Mouse (Mus musculus): ENCODE results near the gene B130006D01Rik.

Gene B130006D01Rik

DNA sequence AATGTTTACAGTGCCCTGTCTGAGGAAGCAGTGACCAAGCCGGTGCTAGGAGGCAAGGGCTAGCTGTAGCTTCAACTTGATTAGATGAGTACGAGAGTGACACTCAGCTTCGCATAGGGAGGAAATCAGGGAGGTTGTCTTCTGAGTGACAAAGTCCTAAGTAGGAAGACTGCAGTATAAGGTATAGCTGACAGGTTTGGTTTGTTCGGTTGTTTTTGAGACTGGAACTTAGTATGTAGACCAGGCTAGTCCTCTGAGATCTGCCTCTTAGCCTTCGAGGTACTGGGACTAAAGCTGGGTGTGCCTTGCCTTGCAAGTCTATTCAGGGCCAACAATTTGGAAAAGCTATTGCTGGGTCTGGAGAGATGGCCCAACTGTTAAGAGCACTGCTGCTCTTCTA is at the start of gene B130006D01Rik:
Gene B130006D01Rik (plus strand): TSS at position 301 of the 400 bp plus-strand sequence.
- no peak for DNase-seq (ENCODE audit: low read depth in 1 of 2, low spot score in 2 of 2)

DNA sequence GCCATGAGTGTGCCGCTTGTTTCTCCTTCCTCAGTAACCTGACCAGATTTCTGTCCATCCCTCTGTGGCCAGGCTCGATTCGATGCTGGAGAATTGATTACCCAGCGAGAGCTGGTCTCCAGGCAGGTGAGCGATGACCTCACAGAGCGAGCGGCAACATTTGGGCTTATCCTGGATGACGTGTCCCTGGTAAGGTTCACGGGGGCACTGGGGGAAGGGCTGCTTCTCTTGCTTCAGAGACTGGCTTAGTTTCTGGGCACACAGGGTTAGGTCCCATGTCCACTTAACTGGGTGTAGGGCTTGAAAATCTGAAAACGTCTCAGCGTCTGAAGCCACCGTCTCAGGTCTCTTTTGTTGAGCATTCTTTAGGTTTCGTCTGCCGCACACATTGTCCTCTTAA is 47.9 kb upstream of the B130006D01Rik start:
- no peak for DNase-seq (ENCODE audit: low read depth in 1 of 2, low spot score in 2 of 2)

DNA sequence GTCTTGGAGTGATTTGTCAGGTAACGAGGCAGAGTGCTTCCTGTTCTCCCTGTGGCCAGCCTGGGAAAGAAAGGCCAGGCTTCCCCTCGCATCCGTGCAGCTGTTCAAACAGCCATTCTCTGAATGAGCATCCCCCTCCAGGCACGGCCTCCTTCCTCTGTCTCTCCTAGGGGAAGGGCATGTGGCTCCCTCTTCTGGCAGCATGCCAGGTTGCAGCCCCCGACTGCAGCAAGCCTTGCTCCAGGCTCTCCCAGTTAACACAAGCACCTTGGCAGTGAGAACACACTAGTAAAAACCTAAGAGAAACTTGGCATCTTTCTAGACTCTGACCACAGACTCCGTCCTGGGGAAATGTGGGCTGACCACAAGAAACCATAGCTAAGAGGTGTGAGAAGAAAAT is 47.1 kb upstream of the B130006D01Rik start:
- peak; percentile 18 to 37 for DNase-seq (ENCODE audit: low read depth in 1 of 2, low spot score in 2 of 2)

DNA sequence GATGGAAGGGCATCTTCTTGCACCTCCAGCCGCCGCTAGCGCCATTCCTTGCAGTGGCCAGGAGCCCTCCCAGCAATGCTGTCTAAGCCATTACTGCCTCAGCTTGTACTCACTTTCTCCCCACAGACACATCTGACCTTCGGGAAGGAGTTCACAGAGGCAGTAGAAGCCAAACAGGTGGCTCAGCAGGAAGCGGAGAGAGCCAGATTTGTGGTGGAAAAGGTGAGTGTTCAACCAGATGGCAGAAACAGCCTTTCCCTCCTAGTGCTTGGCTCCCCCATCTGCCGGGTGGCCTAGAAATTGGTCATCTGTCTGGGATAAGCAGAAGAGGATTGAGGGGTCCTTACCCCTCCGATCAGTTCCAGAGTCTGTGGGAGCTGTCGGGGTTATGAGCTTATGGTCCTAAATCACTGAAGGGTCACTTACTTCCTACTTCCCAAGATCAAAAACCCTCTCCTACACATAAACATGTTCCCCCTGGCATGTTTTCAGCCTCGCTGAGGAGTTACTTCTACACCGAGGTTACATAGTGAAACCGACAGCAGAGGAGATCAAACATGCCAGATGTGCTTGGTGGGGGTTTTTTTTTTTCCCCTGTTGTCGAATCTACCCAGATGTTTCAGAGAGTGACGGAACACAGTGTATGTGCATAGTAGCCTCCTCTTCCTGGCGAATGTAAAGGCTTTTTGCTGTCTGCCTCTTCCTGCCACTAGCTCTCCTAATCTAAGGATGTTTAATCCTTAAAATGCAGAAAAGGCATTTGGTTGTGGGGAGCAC is 45.3 kb upstream of the B130006D01Rik start:
- DNase-seq (ENCODE audit: low read depth in 1 of 2, low spot score in 2 of 2), result no peak

DNA sequence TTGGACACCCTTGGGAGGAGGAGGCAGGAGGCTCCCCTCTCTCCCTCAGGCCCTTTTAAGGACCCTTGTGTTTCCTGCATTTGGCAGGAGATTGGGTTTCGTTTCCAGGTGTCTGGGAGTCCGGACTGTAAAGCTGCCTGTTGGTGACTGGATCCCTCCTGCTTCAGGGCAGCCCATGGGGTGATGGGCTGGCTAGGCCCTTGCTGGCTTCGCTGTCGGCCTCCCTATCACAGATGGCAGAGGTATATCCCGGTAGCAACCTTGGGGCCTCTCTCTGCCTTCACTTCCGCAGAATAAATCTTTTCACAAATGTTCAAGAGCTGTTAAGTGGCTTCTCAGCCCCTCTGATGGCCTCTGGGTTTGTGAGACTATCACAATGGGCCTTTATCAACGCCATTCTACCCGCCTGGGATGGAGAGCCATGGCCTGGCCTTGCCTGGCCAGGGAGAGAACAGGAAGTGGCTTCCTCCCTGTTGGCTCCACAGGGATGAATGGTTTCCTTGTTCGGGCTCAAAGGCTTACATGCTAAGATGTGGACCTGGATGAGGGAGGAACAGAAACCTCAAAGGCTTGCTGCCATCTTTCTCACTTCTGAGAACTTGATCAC is 41.3 kb upstream of the B130006D01Rik start:
- no peak for DNase-seq (ENCODE audit: low read depth in 1 of 2, low spot score in 2 of 2)

DNA sequence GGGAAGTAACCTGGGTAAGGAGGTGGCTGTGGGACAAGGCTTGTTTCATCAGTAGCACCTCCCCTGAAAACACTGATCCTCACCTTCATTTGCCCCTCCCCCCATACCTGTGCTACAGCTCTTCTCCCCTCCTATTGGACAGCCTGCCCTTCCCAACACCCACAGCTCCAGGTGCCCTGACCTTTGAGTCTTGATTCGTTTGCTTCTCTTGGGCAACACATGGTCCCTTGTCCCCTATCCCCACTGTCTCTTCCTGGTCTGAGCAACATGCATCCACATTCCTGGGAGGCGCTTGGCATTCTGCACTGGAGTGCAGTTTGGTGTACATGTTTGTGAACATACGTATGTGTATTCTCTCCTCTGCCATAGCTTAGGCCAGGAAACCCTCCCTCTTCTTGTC is 40.4 kb upstream of the B130006D01Rik start:
- DNase-seq (ENCODE audit: low read depth in 1 of 2, low spot score in 2 of 2), result no peak

DNA sequence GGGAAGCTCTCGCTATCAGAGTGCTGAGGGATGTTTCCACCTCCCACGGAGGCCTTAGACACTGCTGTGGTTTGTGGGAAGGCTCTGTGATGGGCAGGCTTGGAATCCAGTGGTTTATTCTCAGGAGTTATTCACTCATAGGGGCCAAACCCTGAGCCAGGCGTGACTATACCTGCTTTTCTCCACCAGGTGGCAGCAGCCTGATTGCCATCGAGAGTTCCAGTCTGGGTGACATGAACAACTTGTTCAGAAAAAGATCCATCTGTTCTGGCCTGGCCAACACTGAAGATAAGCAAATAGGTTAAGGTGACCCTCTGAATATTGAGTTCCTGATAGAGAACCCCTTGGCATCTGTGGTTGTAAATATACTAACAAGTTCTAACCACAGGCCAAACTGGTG is 37.4 kb upstream of the B130006D01Rik start:
- DNase-seq (ENCODE audit: low read depth in 1 of 2, low spot score in 2 of 2), result peak; percentile 40 to 59

DNA sequence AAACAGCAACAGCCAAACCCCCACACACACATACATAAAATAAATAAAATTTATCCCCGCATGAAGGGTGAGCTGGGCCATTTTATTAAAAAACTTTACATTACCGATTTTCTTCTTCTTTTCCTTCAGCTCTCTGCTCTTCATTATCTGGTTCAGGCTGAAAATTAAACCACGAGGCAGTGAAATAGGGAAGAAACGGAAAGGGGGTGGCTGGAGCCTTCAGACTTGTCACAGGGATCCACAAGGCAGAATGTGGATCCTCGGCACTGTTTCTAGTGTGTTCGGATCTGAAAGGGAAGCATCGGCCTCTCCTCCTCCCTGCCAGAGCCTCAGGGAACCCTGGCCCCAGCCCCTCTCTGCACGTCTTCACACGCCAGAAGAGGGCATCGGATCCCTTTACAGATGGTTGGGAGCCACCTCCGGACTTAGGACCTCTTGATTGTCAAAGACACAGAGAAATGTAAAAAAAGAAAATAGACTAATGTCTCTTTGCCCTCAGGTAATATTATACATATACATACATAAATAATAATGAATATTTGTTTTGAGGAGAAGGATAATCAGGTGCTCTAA is 36.2 kb upstream of the B130006D01Rik start:
- no peak for DNase-seq (ENCODE audit: low read depth in 1 of 2, low spot score in 2 of 2)

DNA sequence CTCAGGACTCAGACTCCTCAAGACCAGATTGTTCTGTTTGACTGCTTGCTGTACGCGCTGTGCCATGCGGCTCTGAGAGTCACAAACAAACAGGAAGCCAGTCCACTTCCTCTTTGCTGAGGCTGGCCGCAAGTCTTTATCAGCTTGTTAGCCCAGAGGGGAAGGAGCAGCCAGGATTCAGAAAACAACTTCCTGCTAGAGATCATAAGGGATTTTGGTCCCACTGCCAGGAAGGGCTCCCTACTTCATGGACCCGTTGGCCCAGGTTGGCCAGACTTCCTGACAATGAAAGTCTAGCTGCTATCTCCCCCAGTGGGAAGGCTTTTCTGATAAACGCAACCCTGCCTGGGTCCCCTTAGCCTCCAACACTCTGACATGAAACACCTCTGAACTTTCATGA is 34.9 kb upstream of the B130006D01Rik start:
- DNase-seq (ENCODE audit: low read depth in 1 of 2, low spot score in 2 of 2), result peak in 1 of 2 experiments; percentile 63

DNA sequence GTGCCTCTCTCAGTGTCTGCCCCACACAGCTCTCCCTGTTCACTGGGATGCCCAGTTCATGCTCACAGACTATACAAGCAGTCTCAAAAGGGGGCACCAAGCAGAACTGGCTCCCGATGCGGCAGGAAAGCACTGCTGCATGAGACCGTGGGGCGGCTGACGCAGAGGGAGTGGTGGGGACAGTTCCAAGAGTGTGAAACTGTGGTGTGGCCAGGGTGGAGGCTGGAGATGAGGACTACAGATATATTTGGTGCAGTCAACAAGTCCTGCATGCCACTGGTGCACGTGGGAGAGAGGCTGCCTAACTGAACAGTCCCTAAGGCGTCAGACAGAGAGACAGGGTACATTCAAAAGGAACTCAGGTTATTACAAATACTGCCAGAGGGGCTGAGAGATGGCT is 34.4 kb upstream of the B130006D01Rik start:
- DNase-seq (ENCODE audit: low read depth in 1 of 2, low spot score in 2 of 2), result no peak

DNA sequence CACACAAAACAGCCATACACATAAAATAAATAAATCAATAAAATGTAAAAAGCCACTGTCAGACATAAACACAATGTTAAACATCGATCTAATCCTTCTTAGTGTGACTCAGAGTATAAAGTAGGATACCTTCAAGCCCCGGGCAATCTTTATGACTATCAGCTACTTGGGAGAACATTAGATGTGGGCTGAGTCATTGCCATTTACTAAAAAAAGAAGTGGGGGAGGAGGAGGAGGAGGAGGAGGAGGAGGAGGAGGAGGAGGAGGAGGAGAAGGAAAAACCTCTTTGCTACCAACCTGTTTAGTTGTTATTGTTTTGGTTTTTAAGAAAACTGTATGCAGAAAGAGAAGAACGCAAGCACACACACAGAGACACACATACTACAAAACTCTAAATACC is 33.8 kb upstream of the B130006D01Rik start:
- DNase-seq (ENCODE audit: low read depth in 1 of 2, low spot score in 2 of 2), result no peak

DNA sequence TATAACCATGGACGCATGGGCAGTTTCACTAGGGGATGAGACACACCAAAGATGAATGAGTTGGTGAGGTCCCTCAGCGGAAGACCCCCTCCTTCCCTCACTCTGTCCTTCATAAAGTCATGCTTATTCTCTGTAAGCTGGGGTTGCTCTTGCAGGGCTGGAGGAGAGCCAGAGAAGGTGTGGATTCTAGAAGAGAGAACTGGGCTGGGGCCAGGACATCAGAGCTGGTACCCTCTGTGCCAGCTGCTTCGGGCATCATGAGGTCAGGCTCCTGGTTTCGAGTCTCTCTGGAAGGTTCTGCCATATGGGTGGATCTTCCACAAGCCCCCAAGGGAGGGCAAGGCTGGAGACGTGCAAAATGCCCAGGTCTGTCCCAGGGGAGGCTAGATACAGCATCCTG is 24.8 kb upstream of the B130006D01Rik start:
- no peak for DNase-seq (ENCODE audit: low read depth in 1 of 2, low spot score in 2 of 2)

DNA sequence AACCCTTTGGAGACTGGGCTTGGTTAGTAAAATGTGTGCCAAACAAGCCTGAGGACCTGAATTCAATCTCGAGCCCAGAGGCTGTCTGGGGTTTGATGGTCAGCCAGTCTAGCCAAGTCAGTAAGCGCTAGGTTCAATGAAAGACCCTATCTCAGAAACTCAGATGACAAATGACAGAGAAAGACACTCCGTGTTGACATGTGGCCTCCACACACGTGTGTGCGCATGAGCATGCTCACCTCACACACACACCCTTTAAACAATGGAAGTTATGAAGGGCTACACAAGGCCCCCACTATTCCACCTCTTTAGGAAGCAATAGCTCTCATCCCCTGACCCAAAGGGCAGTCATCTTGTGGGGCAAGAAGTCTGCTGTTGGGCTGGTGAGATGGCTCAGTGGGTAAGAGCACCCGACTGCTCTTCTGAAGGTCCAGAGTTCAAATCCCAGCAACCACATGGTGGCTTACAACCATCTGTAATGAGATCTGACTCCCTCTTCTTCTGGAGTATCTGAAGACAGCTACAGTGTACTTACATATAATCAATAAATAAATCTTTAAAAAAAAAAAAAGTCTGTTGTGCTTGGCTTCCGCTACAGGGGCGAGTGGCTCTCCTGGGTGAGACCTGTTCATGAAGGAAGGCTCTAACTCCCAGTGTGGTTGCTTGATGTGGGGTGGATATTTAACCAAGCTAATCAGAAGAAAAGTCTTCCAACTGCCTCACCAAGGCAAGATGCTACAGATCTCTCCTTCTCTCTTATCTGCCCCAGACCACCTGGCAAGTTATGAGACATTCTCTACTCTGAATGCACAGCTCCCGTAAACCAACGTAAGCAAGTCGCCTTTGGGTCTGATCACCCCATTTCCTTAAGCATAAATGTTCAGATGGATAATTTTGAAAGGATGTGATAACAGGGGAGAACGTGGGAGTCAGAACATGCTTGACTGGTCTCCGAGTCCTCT is 22.3 kb upstream of the B130006D01Rik start:
- DNase-seq (ENCODE audit: low read depth in 1 of 2, low spot score in 2 of 2), result no peak

DNA sequence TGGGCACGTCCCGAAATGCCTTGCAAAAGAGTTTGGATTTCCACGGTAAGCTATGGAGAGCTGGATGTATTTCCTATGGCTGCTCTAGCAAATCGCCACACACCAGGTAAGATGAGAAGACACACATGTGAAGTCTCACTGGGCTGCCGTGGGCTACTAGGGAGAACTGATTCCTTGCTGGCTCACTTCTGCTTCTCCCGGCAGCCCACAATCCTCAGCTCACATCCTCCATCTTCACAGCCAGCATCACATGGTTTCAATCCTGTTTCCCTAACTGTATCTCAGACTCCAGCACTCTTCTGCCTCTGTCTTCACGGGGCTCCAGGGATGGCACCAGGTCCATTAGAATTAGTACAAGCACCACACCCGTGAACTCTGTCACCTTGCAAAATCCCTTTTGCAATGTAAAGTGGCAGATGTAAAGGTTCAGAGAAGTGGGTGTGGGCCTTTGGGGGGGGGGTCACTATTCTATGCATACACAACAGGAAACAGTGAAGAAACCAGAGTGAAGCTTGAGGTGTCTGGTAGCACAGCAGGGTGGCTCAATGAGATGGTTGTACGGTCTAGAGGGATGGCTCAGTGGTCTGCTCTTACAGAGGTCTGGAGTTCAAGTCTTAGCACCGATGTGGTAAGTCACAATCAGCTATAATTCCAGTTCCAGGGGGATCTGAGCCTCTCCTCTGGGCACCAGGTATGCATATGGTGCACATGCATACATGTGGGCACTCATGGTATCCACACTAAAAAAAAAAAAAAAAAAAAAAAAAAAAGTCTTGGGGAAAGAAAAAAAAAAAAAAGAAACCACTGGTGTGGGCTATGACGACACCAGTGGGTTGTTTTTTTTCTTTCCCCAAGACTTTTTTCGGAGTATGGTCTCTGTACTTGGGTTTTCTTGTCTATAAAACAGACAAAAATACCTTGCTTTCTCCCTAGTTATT is 19.1 kb upstream of the B130006D01Rik start:
- no peak for DNase-seq (ENCODE audit: low read depth in 1 of 2, low spot score in 2 of 2)

DNA sequence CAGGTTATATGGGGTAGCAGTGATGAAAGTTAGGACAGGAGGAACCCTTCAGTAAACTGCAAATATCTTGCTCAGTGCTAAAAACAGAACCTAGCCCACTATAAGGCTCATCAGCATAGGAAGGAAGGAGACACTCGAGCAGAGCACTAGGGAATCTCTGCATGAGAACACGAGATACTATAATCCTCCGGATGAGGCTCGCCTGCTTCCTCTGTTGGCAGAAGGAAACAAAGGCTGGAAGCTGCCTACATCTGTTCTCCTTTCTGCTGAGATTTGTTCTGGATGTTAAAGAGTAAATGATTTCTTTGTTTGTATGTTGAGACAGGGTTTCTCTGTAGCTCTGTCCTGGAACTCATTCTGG is 18.4 kb upstream of the B130006D01Rik start:
- no peak for DNase-seq (ENCODE audit: low read depth in 1 of 2, low spot score in 2 of 2)

DNA sequence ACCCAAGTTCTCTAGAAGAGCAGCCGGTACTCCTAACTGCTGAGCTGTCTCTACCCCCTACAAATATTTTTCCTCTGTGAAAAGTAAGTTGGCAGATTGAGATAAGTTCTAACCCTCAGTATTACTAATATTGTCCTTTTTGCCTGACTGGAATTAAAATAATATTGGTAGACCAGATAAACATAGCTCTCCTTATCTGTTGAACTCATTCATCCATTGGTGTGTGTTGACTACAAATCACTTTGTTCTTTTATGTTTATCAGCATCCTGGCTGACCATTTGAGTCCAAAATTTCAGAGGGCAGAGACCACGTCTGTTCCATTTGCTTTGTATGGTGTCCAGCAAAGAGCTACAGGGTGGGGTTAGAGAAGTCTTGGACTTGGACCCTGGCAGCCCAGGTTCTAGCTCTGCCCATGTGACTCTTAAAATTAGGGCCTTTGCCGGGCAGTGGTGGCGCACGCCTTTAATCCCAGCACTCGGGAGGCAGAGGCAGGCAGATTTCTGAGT is 13.8 kb upstream of the B130006D01Rik start:
- DNase-seq (ENCODE audit: low read depth in 1 of 2, low spot score in 2 of 2), result no peak

DNA sequence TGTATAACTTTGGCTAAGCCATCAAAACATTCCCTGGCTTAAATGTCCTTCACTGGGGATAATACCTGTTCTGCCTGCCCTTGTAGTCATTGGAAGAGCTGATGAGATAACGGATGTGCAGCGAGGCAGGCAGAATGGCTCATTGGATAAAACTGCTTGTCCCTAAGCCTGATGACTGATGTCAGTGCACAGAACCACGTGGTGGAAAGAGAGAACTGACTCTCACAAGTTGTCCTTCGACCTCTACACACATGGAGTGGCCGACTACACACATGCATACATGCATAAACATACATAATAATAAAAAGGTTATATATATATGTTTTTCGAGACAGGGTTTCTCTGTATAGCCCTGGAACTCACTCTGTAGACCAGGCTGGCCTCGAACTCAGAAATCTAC is 12.9 kb upstream of the B130006D01Rik start:
- no peak for DNase-seq (ENCODE audit: low read depth in 1 of 2, low spot score in 2 of 2)

DNA sequence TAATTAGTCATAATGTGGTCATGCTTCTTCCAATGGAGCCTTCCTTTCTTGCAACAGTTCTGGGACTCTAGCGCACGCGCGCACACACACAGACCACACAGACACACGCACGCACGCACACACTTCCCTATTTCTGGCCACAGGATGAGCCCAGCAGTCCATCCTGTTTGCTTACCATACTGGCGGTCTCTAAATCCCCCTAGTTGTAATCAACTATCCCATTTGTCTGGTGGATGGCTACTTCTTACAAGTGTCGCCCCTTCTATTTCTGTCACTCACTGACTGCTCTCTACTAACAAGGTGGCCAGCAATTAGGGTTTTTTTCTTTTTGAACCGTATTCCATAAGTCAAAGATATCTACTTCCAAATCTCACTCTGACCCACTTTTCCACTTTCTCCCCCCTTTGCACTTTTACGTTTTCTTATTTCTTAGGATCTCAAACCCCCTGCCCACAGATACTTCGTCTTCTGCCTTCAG is 11.3 kb upstream of the B130006D01Rik start:
- peak; percentile 37 to 42 for DNase-seq (ENCODE audit: low read depth in 1 of 2, low spot score in 2 of 2)

DNA sequence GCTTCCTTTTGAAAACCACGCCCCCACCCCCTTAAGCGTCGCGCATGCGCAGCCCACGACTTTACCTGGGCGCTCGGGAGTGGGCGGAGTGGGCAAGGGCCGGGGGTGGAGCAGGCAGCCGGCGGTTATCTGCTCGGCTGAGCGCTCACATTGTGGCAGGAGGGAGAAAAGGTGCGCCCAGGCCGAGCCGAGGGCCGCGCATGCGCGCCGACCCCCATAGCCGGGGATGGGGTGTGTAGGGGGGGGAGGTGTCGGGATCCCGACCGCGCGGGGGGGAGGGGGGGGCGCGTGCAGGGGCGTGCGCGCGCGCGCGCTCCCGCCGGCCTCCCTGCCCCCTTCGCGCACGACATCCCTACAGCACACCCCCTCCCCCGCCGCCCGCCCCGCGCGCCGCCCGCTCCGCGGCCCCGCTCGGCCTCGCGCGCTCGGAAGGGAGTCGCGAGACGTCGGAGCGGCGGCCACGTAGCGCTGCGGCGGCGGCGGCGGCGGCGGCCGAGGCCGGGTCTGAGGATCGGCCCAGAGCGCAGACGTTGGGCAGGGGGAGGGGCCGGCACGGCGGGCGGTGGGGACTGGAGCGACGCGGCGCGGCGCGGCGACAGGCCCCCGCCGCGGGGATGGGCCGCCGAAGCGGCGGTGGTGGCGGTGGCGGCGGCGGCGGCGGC is 10.7 kb upstream of the B130006D01Rik start, which contains the start of gene Zfp652:
Gene Zfp652 (plus strand): TSS at position 111 of the 662 bp plus-strand sequence.
- peak; percentile 29 to 63 for DNase-seq (ENCODE audit: low read depth in 1 of 2, low spot score in 2 of 2)

Data from monocyte, adult 2 months (primary cell).